Mouse (Mus musculus) layer of hippocampus, adult 8-10 months (tissue): Measurements from ENCODE around the gene Tppp3. TPM values are rescaled to one million over a fixed set of nuclear protein-coding genes. Genes with fewer than 3 reads are reported as not detected.
A peak's percentile ranks its signal among the peaks of the same experiment; 100 is the strongest.

ENCODE experiments used
- DNase-seq, 2 experiments: peaks; one replicate each; pipeline ENCODE4 v3.0.0; 2022; ENCODE audit warnings: low spot score in 2 of 2
- total RNA-seq, 4 experiments: library from RNA; stranded (reverse); gene quantifications; 2 replicates each; pipeline ENCODE4 v1.2.4; 2022

Tppp3 gene
- total RNA-seq, 4 experiments from 2014 or later, result 42.2 to 55.5 (median 47.9) TPM

DNA sequence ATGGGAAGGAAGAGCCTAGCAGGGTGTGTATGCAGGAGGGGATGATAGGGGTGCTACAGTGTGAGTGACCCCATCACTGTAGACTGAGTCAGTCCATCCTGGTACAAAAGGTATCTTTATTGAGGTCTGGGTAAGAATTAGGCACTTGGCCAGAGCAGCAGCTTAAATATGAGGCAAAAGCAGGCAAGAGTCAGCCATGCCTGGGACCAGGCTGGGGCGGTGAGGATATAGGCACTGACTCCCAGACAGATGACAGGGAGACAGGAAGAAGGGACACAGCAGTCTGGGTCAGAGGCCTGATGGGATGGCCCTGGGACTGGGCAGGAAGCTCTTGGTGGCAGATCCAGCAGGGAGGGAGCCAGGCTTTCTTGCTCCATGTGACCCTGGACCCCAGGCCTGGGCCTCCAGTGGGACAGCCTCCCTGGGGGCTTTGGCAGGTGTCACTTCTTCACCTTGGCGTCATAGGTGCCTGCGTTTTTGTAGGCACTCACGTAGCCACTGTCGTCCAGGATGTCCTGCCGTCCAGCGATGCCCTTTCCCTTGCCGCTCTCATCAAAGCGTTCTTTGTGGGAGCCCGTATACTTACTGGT lies 3.8 kb downstream of the Tppp3 start:
- no peak for DNase-seq

GRCm38 (mm10) chr8:105466700-105467291 lies 4.5 kb downstream of the Tppp3 start:
- peak; percentile 76 to 77 for DNase-seq

GRCm38 (mm10) chr8:105466246-105466645 lies 5.1 kb downstream of the Tppp3 start:
- DNase-seq, result no peak

GRCm38 (mm10) chr8:105464595-105464994 lies 6.7 kb downstream of the Tppp3 start:
- DNase-seq, result no peak

GRCm38 (mm10) chr8:105461085-105461803 lies 10.1 kb downstream of the Tppp3 start:
- no peak for DNase-seq

- no peak for DNase-seq
Measured at GRCm38 (mm10) chr8:105455218-105455617, 16.1 kb downstream of the Tppp3 start.

GRCm38 (mm10) chr8:105454088-105454487 lies 17.2 kb downstream of the Tppp3 start:
- DNase-seq, result no peak

DNA sequence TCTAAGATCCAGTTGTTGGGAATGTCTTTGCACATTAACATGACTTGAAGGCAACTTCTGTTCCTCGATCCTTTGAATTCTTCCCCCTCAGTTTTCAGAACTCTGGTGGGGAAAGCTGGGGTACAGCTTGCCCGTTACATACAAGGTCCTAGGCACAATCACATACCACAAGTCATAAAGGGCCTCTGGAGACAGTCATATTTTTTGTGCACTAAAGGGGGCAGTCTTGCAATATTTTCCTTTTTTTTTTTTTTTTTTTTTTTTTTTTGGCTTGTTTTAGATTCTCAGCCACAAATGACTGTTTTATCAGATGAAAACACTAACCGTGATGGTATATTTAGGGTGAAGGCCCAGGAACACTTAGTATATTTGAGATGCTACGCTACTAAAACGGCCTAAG lies 18.0 kb downstream of the Tppp3 start:
- DNase-seq, result no peak

GRCm38 (mm10) chr8:105451903-105452603 lies 19.3 kb downstream of the Tppp3 start:
- DNase-seq, result no peak

- no peak for DNase-seq
Measured at GRCm38 (mm10) chr8:105450977-105451376, 20.3 kb downstream of the Tppp3 start.

- no peak for DNase-seq
Measured at GRCm38 (mm10) chr8:105448596-105448995, 22.7 kb downstream of the Tppp3 start.

GRCm38 (mm10) chr8:105448188-105448587 lies 23.1 kb downstream of the Tppp3 start:
- DNase-seq, result no peak

- no peak for DNase-seq
Measured at GRCm38 (mm10) chr8:105446127-105446552, 25.2 kb downstream of the Tppp3 start.

GRCm38 (mm10) chr8:105445296-105446126 lies 25.8 kb downstream of the Tppp3 start:
- peak in 1 of 2 experiments; percentile 46 for DNase-seq

DNA sequence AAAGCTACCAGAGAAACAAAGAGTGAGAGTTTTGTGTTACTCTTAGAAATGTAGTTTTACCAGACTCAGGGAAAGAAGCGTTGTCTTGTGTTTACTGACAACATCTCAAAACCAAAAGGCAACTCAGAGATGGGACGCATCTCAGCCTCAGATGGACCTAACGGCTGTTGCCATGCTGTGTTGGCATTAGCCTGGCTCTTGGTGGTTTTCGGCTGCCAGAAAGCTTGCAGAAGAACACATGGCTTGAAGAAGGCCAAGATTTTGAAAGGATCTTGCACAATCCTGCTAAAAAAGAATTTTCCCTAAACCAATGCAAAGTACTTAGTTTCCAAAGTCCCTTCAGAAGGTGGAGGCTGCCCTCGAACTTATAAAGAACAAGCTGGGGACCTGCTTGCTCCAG lies 28.7 kb downstream of the Tppp3 start:
- DNase-seq, result no peak

DNA sequence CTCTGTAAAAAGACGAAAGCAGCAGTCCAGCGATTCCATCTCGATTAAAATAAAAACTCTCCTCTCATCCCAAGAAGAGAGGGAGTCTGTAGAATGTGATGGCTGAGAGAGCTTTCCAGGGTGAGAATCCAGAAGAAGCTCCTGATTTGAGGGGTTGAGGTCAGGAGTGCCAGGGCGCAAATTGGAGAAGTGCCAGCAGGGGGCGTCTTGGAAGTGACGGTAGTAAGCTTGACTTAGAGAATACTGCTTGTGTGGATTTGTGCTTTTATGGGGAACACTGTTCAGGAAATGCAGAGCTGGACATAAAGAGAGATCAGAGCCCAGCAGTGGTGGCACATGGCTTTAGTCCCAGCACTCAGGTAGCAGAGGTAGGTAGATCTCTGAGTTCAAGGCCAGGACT lies 29.9 kb downstream of the Tppp3 start:
- no peak for DNase-seq

DNA sequence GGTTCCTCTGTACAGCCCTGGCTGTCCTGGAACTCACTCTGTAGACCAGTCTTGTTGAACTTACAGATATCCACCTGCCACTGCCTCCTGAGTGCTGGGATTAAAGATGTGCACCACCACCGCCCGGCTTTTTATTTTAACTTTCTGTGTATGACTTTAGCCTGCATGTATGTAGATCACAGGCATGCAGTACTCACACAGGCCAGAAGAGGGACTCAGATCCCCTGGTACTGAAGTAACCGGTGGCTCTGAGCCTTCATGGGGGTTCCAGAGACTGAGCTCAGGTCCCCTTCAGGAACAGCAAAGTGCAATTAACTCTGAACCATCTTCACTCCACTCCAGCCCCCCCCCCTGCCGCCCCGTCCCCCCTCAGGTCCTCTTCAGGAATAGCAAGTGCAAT lies 32.5 kb downstream of the Tppp3 start:
- DNase-seq, result no peak

- DNase-seq, result no peak
Measured at GRCm38 (mm10) chr8:105437078-105437748, 34.1 kb downstream of the Tppp3 start.

DNA sequence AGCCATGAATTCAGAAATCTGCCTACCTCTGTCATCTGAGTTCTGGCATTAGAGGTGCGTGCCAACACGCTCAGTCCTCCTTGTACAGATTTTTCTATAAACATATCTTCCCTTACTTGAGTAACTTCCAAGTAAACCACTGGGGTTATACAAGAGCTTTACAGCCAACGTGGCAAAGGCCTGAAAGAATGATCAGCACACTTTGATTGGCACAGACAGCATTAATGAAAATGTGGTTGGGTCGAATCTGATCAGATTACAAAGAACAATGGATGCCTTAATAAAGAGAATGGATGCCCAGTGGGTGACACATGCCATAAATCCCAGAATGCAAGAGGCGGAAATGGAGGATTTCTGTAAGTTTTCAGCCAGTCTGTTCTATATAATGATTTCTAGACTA lies 35.1 kb downstream of the Tppp3 start:
- no peak for DNase-seq

DNA sequence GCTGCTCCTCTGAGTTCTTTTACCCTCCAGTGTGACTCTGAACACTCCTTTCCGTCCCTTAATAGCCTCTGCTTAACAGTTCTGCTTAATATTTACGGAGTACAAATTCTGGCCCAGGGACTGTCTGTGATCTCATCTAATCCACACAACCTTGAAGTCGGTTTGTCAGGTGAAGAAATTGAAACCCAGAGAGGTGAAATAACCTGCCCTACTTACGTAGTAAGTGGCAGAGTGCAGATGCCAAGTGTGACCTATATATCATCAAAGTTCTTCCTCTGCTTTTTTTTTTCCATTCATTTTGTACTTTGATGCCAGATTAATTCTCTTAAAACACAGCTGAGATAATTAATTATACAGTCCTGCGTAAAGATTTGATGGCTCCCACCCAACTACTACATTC lies 37.2 kb downstream of the Tppp3 start:
- DNase-seq, result no peak

DNA sequence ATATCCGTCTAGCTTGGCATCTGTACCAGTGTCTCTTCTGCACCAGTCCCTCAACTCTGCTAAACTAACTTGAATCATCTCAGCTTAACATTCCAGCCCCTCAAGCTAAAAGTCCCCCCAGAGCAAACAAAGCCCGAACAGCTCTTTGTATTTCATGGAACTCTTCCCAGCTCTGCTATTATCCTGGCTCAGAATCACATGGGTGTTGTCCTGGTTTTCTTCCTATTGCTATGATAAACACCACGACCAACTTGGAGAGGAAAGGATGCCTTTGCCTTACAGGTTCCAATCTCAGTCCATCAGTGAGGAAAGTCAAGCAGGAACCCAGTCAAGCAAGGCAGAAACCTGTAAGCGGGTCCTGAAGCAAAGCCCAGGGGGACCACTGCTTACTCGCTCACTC lies 37.8 kb downstream of the Tppp3 start:
- DNase-seq, result no peak
